Mouse (Mus musculus) cerebellum, adult 2 months (tissue): ENCODE measurements around the gene Hist1h2ao. TPM values are rescaled to one million over a fixed set of nuclear protein-coding genes. Genes with fewer than 3 reads are reported as not detected.
A peak's percentile ranks its signal among the peaks of the same experiment; 100 is the strongest.
"Not testable (repeated sequence)": the region's sequence is repeated elsewhere in the genome, so short reads cannot be mapped to it uniquely, and the experiment has no call there.

Experiments used
- DNase-seq, 2 experiments: peaks; one replicate each; pipeline ENCODE4 v3.0.0; 2021
- H3K27ac ChIP-seq: fragments of 200-500 bp; 2 replicates; pipeline ENCODE4 v1.5.1; 2012; ENCODE audit warnings: low read length, control low read depth, inconsistent platforms; ENCODE audit not compliant: insufficient read depth
- H3K27me3 ChIP-seq: fragments of 200-500 bp; 2 replicates; pipeline ENCODE4 v1.6.1; 2012; ENCODE audit warnings: inconsistent platforms, mild to moderate bottlenecking, low read length, moderate library complexity; ENCODE audit not compliant: control insufficient read depth, insufficient read depth
- H3K4me1 ChIP-seq: fragments of 200-500 bp; 2 replicates; pipeline ENCODE4 v1.6.1; 2011; ENCODE audit warnings: low read length; ENCODE audit not compliant: control insufficient read depth, insufficient read depth
- H3K4me3 ChIP-seq: fragments of 200-500 bp; replicated peaks from 2 replicates; pipeline ENCODE3; 2011; ENCODE audit warnings: mild to moderate bottlenecking, low read depth, low read length, control low read depth; ENCODE audit not compliant: insufficient read depth
- CTCF ChIP-seq: fragments of 200-500 bp; IDR thresholded peaks from 2 replicates; pipeline ENCODE4 v1.5.1; 2011; ENCODE audit warnings: low read depth, mild to moderate bottlenecking, control low read depth, low read length, moderate library complexity, borderline replicate concordance; ENCODE audit not compliant: insufficient read depth
- POLR2A ChIP-seq: fragments of 200-500 bp; IDR thresholded peaks from 2 replicates; pipeline ENCODE4 v1.6.1; 2011; ENCODE audit warnings: low read length, control low read depth, borderline replicate concordance; ENCODE audit not compliant: insufficient read depth
- WGBS: fragments of 180-500 bp; shearing (Covaris S2); methylation state at CpG from one replicate; pipeline ENCODE4 v1.1.7; 2018; 5-methylcytosine and 5-hydroxymethylcytosine counted together
- polyA plus RNA-seq: library from polyadenylated mRNA; depleted of rRNA; stranded (reverse); fragments of >200 nt; gene quantifications from 2 replicates; pipeline ENCODE4 v1.2.3, GENCODE M21; 2012; rRNA removed

The Hist1h2ao gene
- not detected in 2 replicates for polyA plus RNA-seq

- not testable (repeated sequence) for H3K27me3 ChIP-seq, DNase-seq, H3K4me3 ChIP-seq, H3K4me1 ChIP-seq, H3K27ac ChIP-seq
- no CpG with 5 or more reads among the region's 23 CpGs for WGBS
Measured at GRCm38 (mm10) chr13:21810073-21810472, at the start of gene Hist1h2ao, which contains the start of gene Hist1h2bq. Gene Hist1h2ao (plus strand): TSS chr13:21810465. Gene Hist1h2bq (minus strand): TSS chr13:21810197.

- no peaks in the 10 kb centered on the region; the same call in 1 of the 2 replicates for H3K4me1 ChIP-seq
- H3K4me3 ChIP-seq = peak overlapping the region; percentile 86
- DNase-seq = peak; percentile 67 to 82
- WGBS = 3% methylated on average over 33 of the region's 33 CpGs
- H3K27me3 ChIP-seq = no peaks in the 10 kb centered on the region
- 0 out of 2 replicates have a peak overlapping the region, but pooled peaks have one; percentile 36 for H3K27ac ChIP-seq
- TF ChIP-seq CTCF = no peak
- TF ChIP-seq POLR2A = peak; percentile 41; the same call in 1 of the 2 replicates
Measured at GRCm38 (mm10) chr13:21778814-21779766, 31.2 kb upstream of the Hist1h2ao start.

GRCm38 (mm10) chr13:21779767-21780731 is 30.2 kb upstream of the Hist1h2ao start, which contains the start of gene Hist1h1b:
Gene Hist1h1b (minus strand): TSS chr13:21780625.
- peak; percentile 81 to 82 for DNase-seq
- Histone ChIP-seq H3K27me3 (no peaks in the 10 kb centered on the region), H3K27ac (peak within 1 kb of the TSS; percentile 83), H3K4me1 (no peaks in the 10 kb centered on the region; the same call in 1 of the 2 replicates), H3K4me3 (peak within 1 kb of the TSS; percentile 86)
- WGBS = under 1% methylated on average over 44 of the region's 44 CpGs
- no peak for TF ChIP-seq CTCF
- peak; percentile 42; the same call in 1 of the 2 replicates for TF ChIP-seq POLR2A

GRCm38 (mm10) chr13:21781021-21781555 is 29.2 kb upstream of the Hist1h2ao start:
- WGBS = 43% methylated on average over 6 of the region's 6 CpGs
- no peak overlapping the region for H3K4me3 ChIP-seq
- H3K27ac ChIP-seq = no peak overlapping the region

GRCm38 (mm10) chr13:21781639-21782038 is 28.6 kb upstream of the Hist1h2ao start:
- WGBS = 95% methylated on average over 1 of the region's 1 CpGs
- no peak for TF ChIP-seq CTCF
- TF ChIP-seq POLR2A = no peak
- no peak overlapping the region for H3K27ac ChIP-seq
- H3K27me3 ChIP-seq = no peaks in the 10 kb centered on the region
- no peak overlapping the region for H3K4me3 ChIP-seq
- DNase-seq = no peak
- no peaks in the 10 kb centered on the region; the same call in 1 of the 2 replicates for H3K4me1 ChIP-seq

More at GRCm38 (mm10) chr13:21781021-21781555, 29.2 kb upstream of the Hist1h2ao start:
- TF ChIP-seq CTCF = no peak
- no peak for TF ChIP-seq POLR2A
- Histone ChIP-seq H3K4me1 (no peaks in the 10 kb centered on the region; the same call in 1 of the 2 replicates), H3K27me3 (no peaks in the 10 kb centered on the region)
- no peak for DNase-seq

GRCm38 (mm10) chr13:21782361-21783254 is 27.7 kb upstream of the Hist1h2ao start:
- DNase-seq = peak; percentile 35 to 46
- H3K4me3 ChIP-seq = peak overlapping the region; percentile 42
- not testable (repeated sequence) for H3K27me3 ChIP-seq, H3K4me1 ChIP-seq
- whole genome bisulfite sequencing = 3% methylated on average over 17 of the region's 35 CpGs
- peak overlapping the region; percentile 40; the same call in 1 of the 2 replicates for H3K27ac ChIP-seq

GRCm38 (mm10) chr13:21783255-21783617 is 27.0 kb upstream of the Hist1h2ao start, which contains the start of gene Hist1h3i:
Gene Hist1h3i (minus strand): TSS chr13:21783370.
- peak within 1 kb of the TSS; percentile 40; the same call in 1 of the 2 replicates for H3K27ac ChIP-seq
- no peaks in the 10 kb centered on the region; the same call in 1 of the 2 replicates for H3K4me1 ChIP-seq
- no peaks in the 10 kb centered on the region for H3K27me3 ChIP-seq
- peak; percentile 69 to 88 for DNase-seq
- TF ChIP-seq CTCF = no peak
- TF ChIP-seq POLR2A = peak; percentile 37; the same call in 1 of the 2 replicates
- under 1% methylated on average over 15 of the region's 20 CpGs for WGBS
- peak within 1 kb of the TSS; percentile 50 for H3K4me3 ChIP-seq
